24 mouse cellular contexts compared by ENCODE assay signal in genomic region chr3:89821096-89821513, GRCm38 (mm10). TPM values are rescaled to one million over a fixed set of nuclear protein-coding genes. Genes with fewer than 3 reads are reported as not detected.
DNase-seq lines count a peak whose midpoint lies in the region; ATAC-seq and TF ChIP-seq lines count a peak whose summit lies in the region.
"Had no signal": no experiment of that assay in that cellular context is flagged by ENCODE, and none has a peak within 500 bp of the region (broad histone marks: within the 10 kb centered on the region; RNA-seq: fewer than 3 reads in every experiment).

No protein-coding gene starts in this region.

- H3K9ac ChIP-seq in heart, embryonic 11.5 days (ENCODE audit: low read depth, low read length): no peak overlapping the region
- no peak overlapping the region for H3K9ac ChIP-seq in liver, embryonic 15.5 days
- H3K9ac ChIP-seq in intestine, postnatal 0 days (ENCODE audit: low read depth, low read length): no peak overlapping the region
- H3K9ac ChIP-seq: forebrain, embryonic 12.5 days; heart, embryonic 13.5 days; hindbrain, embryonic 12.5 days; lung, embryonic 14.5 days; midbrain, embryonic 13.5 days; neural tube, embryonic 12.5 days had no signal

- WGBS in heart, embryonic 11.5 days (ENCODE audit: insufficient replicate concordance): 80% methylated on average over 11 of the region's 11 CpGs
- WGBS in liver, embryonic 15.5 days (ENCODE audit: insufficient replicate concordance): 47% methylated on average over 11 of the region's 11 CpGs
- WGBS in intestine, postnatal 0 days: 84% methylated on average over 11 of the region's 11 CpGs

- no peak overlapping the region for H3K4me3 ChIP-seq in heart, embryonic 11.5 days (ENCODE audit: low read depth, low read length)
- H3K4me3 ChIP-seq in liver, embryonic 15.5 days (replicated peaks): no peak overlapping the region
- H3K4me3 ChIP-seq in intestine, postnatal 0 days (ENCODE audit: low read depth, low read length): no peak overlapping the region
- H3K4me3 ChIP-seq: forebrain, embryonic 12.5 days; heart, embryonic 13.5 days; hindbrain, embryonic 12.5 days; left cerebral cortex, adult 2 months; megakaryocyte, embryonic 14.5 days; midbrain, embryonic 13.5 days; neural tube, embryonic 12.5 days had no signal

- ATAC-seq in heart, embryonic 11.5 days (replicated peaks; ENCODE audit: insufficient number of reproducible peaks, low FRiP score, low TSS enrichment): no peak
- peak; percentile 53 for ATAC-seq in activated CD4-positive, CD25-positive, alpha-beta regulatory T cell, adult 4 months
- ATAC-seq in liver, embryonic 15.5 days (ENCODE audit: insufficient read depth): no peak; the same call in 1 of the 2 replicates
- no peak for ATAC-seq in intestine, postnatal 0 days
- ATAC-seq: midbrain, embryonic 13.5 days had no signal

- no peaks in the 10 kb centered on the region for H3K27me3 ChIP-seq in heart, embryonic 11.5 days (ENCODE audit: control insufficient read depth, insufficient read depth, low read length)
- H3K27me3 ChIP-seq in liver, embryonic 15.5 days: peaks cover 29% of the 10 kb centered on the region
- H3K27me3 ChIP-seq in intestine, postnatal 0 days (replicated peaks; ENCODE audit: control insufficient read depth, insufficient read depth, low read length): 0 out of 2 replicates have a peak, but pooled peaks cover 4% of the 10 kb centered on the region
- H3K27me3 ChIP-seq: forebrain, embryonic 12.5 days; midbrain, embryonic 13.5 days; neural tube, embryonic 12.5 days had no signal

- H3K27ac ChIP-seq in heart, embryonic 11.5 days (ENCODE audit: low read depth, low read length): no peak overlapping the region
- no peak overlapping the region for H3K27ac ChIP-seq in liver, embryonic 15.5 days (replicated peaks)
- H3K27ac ChIP-seq in intestine, postnatal 0 days (ENCODE audit: low read depth, low read length): no peak overlapping the region
- H3K27ac ChIP-seq: forebrain, embryonic 12.5 days; heart, embryonic 13.5 days; hindbrain, embryonic 12.5 days; kidney, postnatal 0 days; left cerebral cortex, adult 2 months; midbrain, embryonic 13.5 days; neural tube, embryonic 12.5 days had no signal

- no peak for TF ChIP-seq CTCF in intestine, postnatal 0 days (IDR thresholded peaks at IDR 0.05; ENCODE audit: low read depth)

- H3K4me2 ChIP-seq in heart, embryonic 11.5 days: no peak overlapping the region
- H3K4me2 ChIP-seq in liver, embryonic 15.5 days: peak overlapping the region; percentile 35
- no peak overlapping the region for H3K4me2 ChIP-seq in intestine, postnatal 0 days (replicated peaks; ENCODE audit: low read depth)
- H3K4me2 ChIP-seq: forebrain, embryonic 12.5 days; heart, embryonic 13.5 days; hindbrain, embryonic 12.5 days; lung, embryonic 14.5 days; midbrain, embryonic 13.5 days; neural tube, embryonic 12.5 days had no signal

- no peaks in the 10 kb centered on the region for H3K9me3 ChIP-seq in heart, embryonic 11.5 days (replicated peaks; ENCODE audit: control insufficient read depth, low read length)
- no peaks in the 10 kb centered on the region for H3K9me3 ChIP-seq in liver, embryonic 15.5 days (replicated peaks)
- no peaks in the 10 kb centered on the region for H3K9me3 ChIP-seq in intestine, postnatal 0 days (ENCODE audit: control insufficient read depth)
- H3K9me3 ChIP-seq: forebrain, embryonic 12.5 days; heart, embryonic 13.5 days; hindbrain, embryonic 12.5 days; midbrain, embryonic 13.5 days; neural tube, embryonic 12.5 days had no signal

- no peaks in the 10 kb centered on the region for H3K36me3 ChIP-seq in heart, embryonic 11.5 days (ENCODE audit: control insufficient read depth, insufficient read depth, low read length)
- H3K36me3 ChIP-seq in liver, embryonic 15.5 days (replicated peaks): no peaks in the 10 kb centered on the region
- H3K36me3 ChIP-seq in intestine, postnatal 0 days (ENCODE audit: control insufficient read depth, insufficient read depth): no peaks in the 10 kb centered on the region
- H3K36me3 ChIP-seq: forebrain, embryonic 12.5 days; heart, embryonic 13.5 days; hindbrain, embryonic 12.5 days; midbrain, embryonic 13.5 days; neural tube, embryonic 12.5 days had no signal

- peak; percentile 80 for DNase-seq in heart, adult 11 months
- peak; percentile 64 for DNase-seq in CD4-positive helper T cell, adult 2 months (ENCODE audit: low read depth, low spot score)
- DNase-seq in urinary bladder, postnatal 10 days (ENCODE audit: low spot score): no peak
- DNase-seq: adrenal gland, postnatal 25 days; cerebellum, postnatal 10 days; heart, postnatal 14 days; kidney, adult 2 months; lung, embryonic 14.5 days; lung, postnatal 36 days; right cerebral cortex, postnatal 14 days; spleen, adult 18-20 months; thymus, postnatal 36 days had no signal

- no peaks in the 10 kb centered on the region for H3K4me1 ChIP-seq in heart, embryonic 11.5 days (ENCODE audit: control insufficient read depth, insufficient read depth, low read length)
- peaks cover 27% of the 10 kb centered on the region for H3K4me1 ChIP-seq in liver, embryonic 15.5 days (replicated peaks)
- no peaks in the 10 kb centered on the region for H3K4me1 ChIP-seq in intestine, postnatal 0 days (replicated peaks; ENCODE audit: control insufficient read depth, insufficient read depth, low read length)
- H3K4me1 ChIP-seq: forebrain, embryonic 12.5 days; hindbrain, embryonic 12.5 days; midbrain, embryonic 13.5 days; neural tube, embryonic 12.5 days had no signal

RNA-seq across cellular contexts. Expression of gene She, which starts 10.1 kb away (rescaled TPM):
- polyA plus RNA-seq in heart, embryonic 11.5 days (2014; fragmentation: Nextera tagmentation; extraction: Ambion mirVana): 6.7 and 6.9 TPM in 2 replicates
- polyA plus RNA-seq in activated CD4-positive, CD25-positive, alpha-beta regulatory T cell, adult 4 months (2017; shearing (Covaris generic)): 10 to 100 TPM in 1 of 2 experiments, 1 to 10 TPM in 1; 8.7 to 10.2 TPM
- polyA plus RNA-seq in liver, embryonic 15.5 days (2015; fragmentation: Nextera tagmentation; extraction: Ambion mirVana): 0.93 and 1.2 TPM in 2 replicates
- polyA plus RNA-seq in intestine, postnatal 0 days (2015; fragmentation: Nextera tagmentation; extraction: Ambion mirVana): 1.6 and 1.8 TPM in 2 replicates

RNA-seq across cellular contexts. Expression of gene Ube2q1, which starts 47.7 kb away (rescaled TPM):
- polyA plus RNA-seq in heart, embryonic 11.5 days (2014; fragmentation: Nextera tagmentation; extraction: Ambion mirVana): 14.4 TPM in 2 replicates
- 10 to 100 TPM; 12.8 to 20.7 TPM for polyA plus RNA-seq in activated CD4-positive, CD25-positive, alpha-beta regulatory T cell, adult 4 months (2017; shearing (Covaris generic))
- polyA plus RNA-seq in liver, embryonic 15.5 days (2015; fragmentation: Nextera tagmentation; extraction: Ambion mirVana): 3.1 and 3.5 TPM in 2 replicates
- 22.1 and 23.7 TPM in 2 replicates for polyA plus RNA-seq in intestine, postnatal 0 days (2015; fragmentation: Nextera tagmentation; extraction: Ambion mirVana)

RNA-seq across cellular contexts. Expression of gene Chrnb2, which starts 56.7 kb away (rescaled TPM):
- polyA plus RNA-seq in heart, embryonic 11.5 days (2014; fragmentation: Nextera tagmentation; extraction: Ambion mirVana): 0.24 and 0.27 TPM in 2 replicates
- polyA plus RNA-seq in activated CD4-positive, CD25-positive, alpha-beta regulatory T cell, adult 4 months (2017; shearing (Covaris generic)): 1 to 10 TPM; 1.3 to 1.4 TPM
- 0.16 and 0.17 TPM in 2 replicates for polyA plus RNA-seq in liver, embryonic 15.5 days (2015; fragmentation: Nextera tagmentation; extraction: Ambion mirVana)
- polyA plus RNA-seq in intestine, postnatal 0 days (2015; fragmentation: Nextera tagmentation; extraction: Ambion mirVana): 0.95 and 1.0 TPM in 2 replicates
